Mouse (Mus musculus) liver, adult 2 months (tissue): ENCODE measurements around the gene Pabpn1l.

Experiments used
- CTCF ChIP-seq: fragments of 200-500 bp; IDR thresholded peaks from 2 replicates; pipeline ENCODE4 v1.5.1; 2011; ENCODE audit warnings: low read depth, low read length, control low read depth
- POLR2A ChIP-seq: fragments of 200-500 bp; IDR thresholded peaks from 2 replicates; pipeline ENCODE4 v1.6.1; 2011; ENCODE audit warnings: low read length, control low read depth; ENCODE audit not compliant: insufficient read depth; ENCODE audit errors: extremely low read depth

- TF ChIP-seq CTCF (no peak), POLR2A (no peak)
These were observed 29.3 kb downstream of the Pabpn1l start for GRCm38 (mm10) chr8:122593240-122593639.
